Mouse (Mus musculus): ENCODE data around the gene Tgfb1i1. TPM values are rescaled to one million over a fixed set of nuclear protein-coding genes. Genes with fewer than 3 reads are reported as not detected.
A peak's percentile ranks its signal among the peaks of the same experiment; 100 is the strongest.

The Tgfb1i1 gene
- polyA plus RNA-seq (2012; rRNA removed), result 155 and 317 TPM in 2 replicates

DNA sequence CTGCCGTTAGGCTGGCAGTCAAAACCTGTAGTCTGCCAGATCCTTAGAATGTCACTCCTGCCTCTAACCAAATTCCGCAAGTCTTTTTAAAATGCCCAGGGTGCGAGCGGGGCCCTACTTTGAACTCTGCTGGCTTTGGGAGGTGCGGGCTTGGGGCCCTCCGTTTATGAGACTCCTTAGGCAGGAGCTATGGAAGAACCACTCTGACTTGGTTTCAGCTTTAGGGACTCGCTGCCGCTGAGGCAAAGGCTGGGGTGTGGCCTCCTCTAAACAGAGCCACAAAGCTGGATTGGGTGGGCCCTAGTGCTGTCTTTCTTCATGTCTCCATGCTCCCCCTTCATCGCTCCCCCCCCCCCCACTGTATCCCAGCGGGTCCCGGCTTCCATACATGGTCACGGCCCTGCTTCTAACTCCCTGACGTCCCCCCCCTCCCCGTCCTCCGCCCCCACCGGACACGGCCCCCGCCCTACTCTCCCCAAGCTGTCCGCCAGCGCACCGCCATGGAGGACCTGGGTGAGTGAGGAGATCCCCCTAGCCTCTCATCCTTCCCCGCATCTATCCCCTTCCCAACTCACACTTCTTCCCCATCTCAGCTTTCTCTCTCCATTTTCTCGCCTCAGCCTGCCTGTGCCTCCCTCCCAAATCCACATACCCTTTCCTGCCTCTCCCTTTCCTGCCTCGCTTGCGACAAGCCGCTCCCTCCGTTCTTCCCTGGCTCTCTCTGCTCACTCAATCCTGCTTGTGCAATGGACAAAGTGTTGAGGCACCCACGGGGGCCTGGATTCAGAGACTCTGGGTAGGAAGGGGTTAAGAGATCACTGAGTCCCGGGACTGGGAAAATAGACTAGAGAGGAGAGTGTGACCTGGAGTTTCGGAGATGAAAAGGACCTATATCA is at the start of gene Tgfb1i1:
Tgfb1i1 (plus strand) TSS at position 317 of the 896 bp plus-strand sequence.
- DNase-seq (ENCODE audit: low spot score), result peak; percentile 45

GRCm38 (mm10) chr7:128201607-128202006 is 45.0 kb upstream of the Tgfb1i1 start:
- DNase-seq (ENCODE audit: low spot score), result no peak

DNA sequence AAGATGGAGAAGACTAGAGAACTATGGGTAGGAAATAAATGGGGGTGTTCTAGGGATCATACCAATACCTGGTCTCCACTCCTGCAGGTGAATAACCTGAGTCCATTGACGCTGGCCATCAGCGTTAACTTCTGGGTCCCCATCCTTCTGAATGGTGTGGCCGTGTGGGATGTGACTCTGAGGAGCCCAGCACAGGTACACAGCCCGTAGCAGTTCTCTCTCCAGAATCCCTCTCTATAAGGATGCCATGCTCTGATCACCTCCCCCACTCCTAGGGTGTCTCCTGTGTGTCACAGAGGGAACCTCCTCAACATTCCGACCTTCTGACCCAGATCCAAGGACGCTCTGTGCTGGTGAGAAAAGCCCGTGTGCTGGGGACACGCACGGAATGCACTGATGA is 43.5 kb upstream of the Tgfb1i1 start:
- DNase-seq (ENCODE audit: low spot score), result no peak

DNA sequence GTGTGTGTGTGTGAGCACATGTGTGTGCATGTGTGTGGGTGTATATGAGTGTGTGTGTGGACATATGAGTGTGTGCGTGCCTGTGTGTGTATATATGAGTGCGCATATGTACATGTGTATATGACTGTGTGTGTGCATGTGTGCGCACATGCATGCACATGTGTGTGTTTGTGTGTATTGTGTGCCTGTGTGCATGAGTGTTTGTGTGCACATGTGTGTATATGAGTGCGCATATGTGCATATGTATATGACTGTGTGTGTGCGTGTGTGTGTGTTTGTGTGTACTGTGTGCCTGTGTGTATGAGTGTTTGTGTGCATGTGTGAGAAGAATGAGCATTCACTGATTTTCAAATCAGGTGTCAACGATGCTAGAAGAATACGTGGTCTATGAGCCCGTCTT is 42.4 kb upstream of the Tgfb1i1 start:
- DNase-seq (ENCODE audit: low spot score), result no peak

- no peak for DNase-seq (ENCODE audit: low spot score)
Observed at GRCm38 (mm10) chr7:128205695-128206094, 40.9 kb upstream of the Tgfb1i1 start.

- DNase-seq (ENCODE audit: low spot score), result no peak
Observed at GRCm38 (mm10) chr7:128206152-128206551, 40.5 kb upstream of the Tgfb1i1 start, which contains the start of gene Cox6a2. Gene Cox6a2 (minus strand): TSS chr7:128206387.

DNA sequence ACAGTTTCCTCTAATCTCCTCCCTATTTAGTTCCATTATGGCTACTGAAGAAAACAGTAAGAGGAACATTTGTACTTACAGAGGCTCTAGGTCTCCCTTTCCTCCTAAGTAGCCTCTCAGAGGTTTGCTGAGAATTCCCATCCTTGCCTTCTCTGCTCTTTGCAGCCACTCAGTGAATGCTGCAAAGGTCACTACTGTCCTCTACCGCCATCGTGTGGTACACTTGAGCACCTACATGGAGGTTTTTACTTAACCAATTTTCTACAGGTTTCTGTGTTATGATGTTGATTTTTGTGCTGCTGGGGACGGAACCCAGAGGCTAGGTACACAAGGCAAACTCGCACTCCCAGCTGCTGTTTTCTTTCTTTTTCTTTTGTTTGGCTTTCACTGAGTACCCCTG is 38.4 kb upstream of the Tgfb1i1 start:
- no peak for DNase-seq (ENCODE audit: low spot score)

DNA sequence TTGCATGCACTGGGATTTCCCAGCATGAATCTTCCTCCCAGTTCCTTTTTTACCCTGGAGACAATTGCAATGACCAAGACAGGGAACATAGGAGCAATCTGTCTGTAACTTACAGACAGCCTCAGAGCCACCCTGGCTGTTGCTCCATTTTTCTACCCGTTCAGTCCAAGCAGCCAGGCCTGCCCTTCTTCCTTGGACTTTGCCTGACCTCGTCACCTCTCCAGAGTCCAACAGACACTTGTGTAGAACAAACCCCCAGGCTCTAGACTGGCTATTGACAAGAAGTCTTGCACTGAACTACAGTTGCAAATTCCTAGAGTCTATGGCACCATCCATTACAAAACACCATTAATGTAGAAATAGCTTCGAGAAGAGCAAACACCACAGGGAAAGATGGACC is 36.8 kb upstream of the Tgfb1i1 start:
- DNase-seq (ENCODE audit: low spot score), result no peak

DNA sequence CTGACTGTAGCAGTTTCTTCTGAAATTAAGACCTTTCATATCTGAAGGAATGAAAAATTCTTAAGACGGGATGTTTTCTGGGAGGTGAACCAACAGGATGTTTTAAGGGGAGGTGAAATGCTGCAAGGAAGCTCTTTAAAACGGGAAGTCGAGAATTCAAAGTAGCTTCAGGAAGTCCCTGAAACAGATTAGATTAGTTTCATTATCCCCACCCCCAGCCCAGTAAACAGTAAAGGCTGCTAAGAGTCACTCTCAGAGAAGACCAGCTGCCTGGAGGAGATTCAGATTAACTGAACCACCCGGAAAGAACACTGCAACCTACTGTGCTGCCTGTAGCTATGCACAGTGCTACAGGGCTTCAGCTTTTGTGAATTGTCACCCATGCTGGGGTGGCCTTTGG is 26.7 kb upstream of the Tgfb1i1 start:
- DNase-seq (ENCODE audit: low spot score), result no peak

GRCm38 (mm10) chr7:128220936-128221335 is 25.7 kb upstream of the Tgfb1i1 start:
- DNase-seq (ENCODE audit: low spot score), result no peak

- no peak for DNase-seq (ENCODE audit: low spot score)
Observed at GRCm38 (mm10) chr7:128231741-128232140, 14.9 kb upstream of the Tgfb1i1 start.

GRCm38 (mm10) chr7:128234796-128235195 is 11.8 kb upstream of the Tgfb1i1 start:
- DNase-seq (ENCODE audit: low spot score), result no peak

- DNase-seq (ENCODE audit: low spot score), result no peak
Observed at GRCm38 (mm10) chr7:128235481-128235880, 11.1 kb upstream of the Tgfb1i1 start.

DNA sequence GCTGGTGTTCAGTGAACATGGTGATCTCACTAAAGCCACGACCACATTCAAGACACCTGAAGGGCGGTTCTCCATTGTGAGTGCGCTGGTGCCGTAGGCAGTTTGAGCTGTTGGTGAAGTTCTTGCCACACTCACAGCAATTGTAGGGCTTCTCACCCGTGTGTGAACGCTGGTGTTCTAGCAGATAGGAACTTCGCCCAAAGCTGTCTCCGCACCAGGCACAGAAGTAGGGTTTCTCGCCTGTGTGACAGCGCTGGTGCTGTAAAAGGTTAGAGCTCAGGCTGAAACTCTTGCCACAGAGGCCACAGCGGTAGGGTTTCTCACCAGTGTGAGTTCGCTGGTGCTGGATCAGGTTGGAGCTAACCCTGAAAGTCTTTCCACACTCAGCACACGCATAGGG is 10.2 kb upstream of the Tgfb1i1 start:
- DNase-seq (ENCODE audit: low spot score), result no peak

DNA sequence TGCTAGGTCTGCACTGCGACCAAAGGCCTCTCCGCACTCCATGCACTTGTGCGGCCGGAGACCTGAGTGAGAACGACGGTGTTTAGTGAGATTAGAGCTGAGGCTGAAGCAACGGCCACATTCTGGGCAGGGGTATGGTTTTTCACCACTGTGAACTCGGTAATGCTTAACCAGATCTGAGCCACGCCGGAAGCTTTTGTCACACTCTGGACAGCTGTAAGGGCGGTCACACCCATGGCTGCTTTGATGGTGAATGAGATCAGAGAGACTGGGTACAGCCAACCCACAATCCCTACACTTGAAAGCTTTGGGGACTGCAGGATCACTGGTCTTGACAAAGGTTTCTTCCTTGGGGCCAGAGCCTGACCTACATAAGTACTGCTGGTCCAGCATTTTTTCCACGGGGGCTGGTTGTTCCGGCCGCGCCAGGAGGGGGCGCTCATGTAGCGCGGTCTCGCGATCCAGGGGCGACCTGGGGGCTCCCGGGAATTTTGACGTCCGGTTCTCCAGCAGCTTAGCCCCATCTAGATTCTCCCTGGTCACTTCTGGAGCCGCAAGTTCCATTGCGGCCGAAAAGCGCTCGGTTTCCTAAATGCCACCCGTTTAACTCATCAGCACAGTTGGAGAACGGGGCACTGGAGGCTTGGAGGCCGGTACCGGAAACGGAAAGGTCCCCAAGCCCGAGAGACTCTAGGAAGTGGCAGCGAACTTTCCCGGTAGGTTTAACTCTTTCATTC is 9.6 kb upstream of the Tgfb1i1 start, which contains the start of gene Armc5:
Armc5 (plus strand) TSS at position 487 of the 737 bp plus-strand sequence.
- DNase-seq (ENCODE audit: low spot score), result peak; percentile 90

GRCm38 (mm10) chr7:128237593-128237926 is 9.1 kb upstream of the Tgfb1i1 start:
- DNase-seq (ENCODE audit: low spot score), result no peak

DNA sequence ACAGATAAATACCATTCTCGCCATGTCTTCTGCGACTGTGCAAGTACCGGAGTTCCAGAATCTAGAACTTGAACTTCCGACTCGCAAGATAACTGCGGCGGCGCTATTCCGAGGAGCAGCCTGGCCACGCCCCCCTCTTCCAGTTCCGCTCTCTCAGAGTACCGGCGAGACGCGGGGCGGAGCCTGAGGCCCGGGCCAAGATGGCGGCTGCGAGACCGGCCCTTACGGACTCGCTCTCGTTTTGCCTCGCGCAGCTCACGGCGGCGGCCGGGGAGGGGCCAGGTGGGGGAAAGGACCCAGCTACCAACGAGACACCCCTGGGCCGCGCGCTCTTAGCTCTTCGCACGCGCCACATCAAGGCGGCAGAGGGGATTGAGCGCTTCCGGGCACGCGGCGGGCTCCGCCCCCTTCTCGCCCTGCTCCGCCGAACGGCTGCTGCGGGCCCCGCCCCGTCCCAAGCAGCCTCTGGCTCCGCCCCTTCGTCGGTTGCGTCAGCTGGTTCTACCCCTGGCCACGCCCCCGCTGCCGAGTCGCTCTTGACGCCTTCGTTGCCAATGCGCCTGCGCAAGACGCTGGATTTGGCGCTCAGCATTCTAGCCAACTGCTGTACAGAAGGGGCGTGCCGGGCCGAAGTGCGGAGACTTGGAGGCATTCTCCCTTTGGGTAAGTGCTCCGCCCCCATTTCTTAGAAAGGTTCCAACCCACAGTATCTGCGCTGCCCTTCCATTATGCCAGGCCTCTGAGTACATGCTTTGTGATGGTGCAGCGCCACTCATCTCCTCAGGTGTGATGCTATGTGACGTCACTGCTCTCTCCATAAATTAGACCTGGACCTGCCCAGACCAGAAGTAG is 8.5 kb upstream of the Tgfb1i1 start, which contains the start of gene 9130023H24Rik:
9130023H24Rik (minus strand) TSS at position 105 of the 852 bp plus-strand sequence.
- peak; percentile 97 for DNase-seq (ENCODE audit: low spot score)

DNA sequence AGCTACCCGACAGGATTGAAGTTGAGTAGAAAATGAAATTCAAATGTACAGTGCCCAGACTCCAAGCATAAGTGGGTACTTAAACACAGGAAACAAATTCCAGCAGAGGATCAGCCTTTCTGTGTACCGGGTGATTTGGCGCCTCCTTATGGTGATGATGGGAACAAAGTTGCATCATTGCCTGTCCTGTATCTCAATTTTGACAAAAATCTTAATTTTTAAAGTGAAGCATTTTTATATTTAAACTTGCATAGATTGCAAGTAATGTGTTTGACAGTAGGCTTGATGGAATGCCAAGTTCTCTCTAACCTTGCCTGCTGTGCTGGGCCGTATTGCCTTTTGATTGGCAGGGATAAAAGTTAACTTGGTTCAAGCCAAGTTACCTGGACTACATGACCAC is 7.6 kb upstream of the Tgfb1i1 start:
- DNase-seq (ENCODE audit: low spot score), result no peak

DNA sequence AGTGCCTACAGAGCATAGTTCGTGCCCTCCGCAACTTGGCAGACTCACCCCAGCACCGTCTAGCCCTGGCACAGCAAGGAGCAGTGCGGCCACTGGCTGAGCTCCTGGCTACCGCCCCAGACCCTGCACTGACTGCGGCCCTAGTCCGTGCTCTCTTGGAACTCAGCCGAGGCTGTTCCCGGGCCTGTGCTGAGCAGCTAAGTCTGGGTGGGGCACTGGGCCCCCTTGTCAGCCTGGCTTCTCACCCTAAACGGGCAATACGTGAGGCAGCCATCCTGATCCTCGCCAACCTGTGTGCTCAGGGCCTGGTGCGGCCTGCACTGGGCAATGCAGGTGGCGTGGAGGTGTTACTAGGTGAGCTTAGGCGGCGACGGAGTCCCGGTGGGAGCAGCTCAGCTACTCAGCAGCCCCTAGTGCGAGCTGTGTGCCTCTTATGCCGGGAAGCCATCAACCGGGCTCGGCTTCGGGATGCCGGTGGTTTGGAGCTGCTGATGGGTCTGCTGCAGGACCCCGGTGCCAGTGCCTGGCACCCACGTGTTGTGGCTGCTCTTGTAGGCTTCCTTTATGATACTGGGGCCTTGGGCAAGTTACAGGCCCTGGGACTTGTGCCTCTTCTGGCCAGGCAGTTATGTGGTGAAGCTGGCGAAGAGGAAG is 6.4 kb upstream of the Tgfb1i1 start:
- no peak for DNase-seq (ENCODE audit: low spot score)

- DNase-seq (ENCODE audit: low spot score), result no peak
Observed at GRCm38 (mm10) chr7:128242331-128242730, 4.3 kb upstream of the Tgfb1i1 start.

DNA sequence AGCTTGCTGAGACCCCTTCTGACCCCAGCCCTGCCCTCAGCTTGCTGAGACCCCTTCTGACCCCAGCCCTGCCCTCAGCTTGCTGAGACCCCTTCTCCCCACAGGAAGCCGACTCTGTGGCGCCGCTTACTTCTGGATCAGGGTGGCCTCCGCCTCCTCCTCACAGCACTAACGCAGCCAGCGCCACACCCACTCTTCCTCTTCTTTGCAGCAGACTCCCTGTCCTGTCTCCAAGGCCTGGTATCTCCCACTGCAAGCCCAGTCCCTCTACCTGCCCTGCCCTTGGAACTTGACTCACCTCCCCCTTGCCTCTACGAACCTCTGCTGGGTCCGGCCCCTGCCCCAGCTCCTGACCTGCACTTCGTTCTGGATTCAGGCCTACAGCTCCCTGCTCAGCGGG is 2.7 kb upstream of the Tgfb1i1 start:
- no peak for DNase-seq (ENCODE audit: low spot score)
